Mouse (Mus musculus): ENCODE results near the gene Vpreb1.
A peak's percentile ranks its signal among the peaks of the same experiment; 100 is the strongest.

GRCm38 (mm10) chr16:16896382-16897055, 25.9 kb upstream of the Vpreb1 start, which contains the start of gene Ppm1f:
- TF ChIP-seq CTCF (IDR thresholded peaks at IDR 0.05; ENCODE audit: low read depth) (peak; percentile 99), EP300 (IDR thresholded peaks at IDR 0.05; ENCODE audit: low read depth) (no peak)
